Mouse (Mus musculus) heart, adult 8-10 months (tissue): ENCODE data around the gene Fam83f. TPM values are rescaled to one million over a fixed set of nuclear protein-coding genes. Genes with fewer than 3 reads are reported as not detected.

Experiments
- DNase-seq: peaks from one replicate; pipeline ENCODE4 v3.0.0; 2022; ENCODE audit warnings: low spot score
- total RNA-seq, 4 experiments: library from RNA; stranded (reverse); gene quantifications; 2 replicates each; pipeline ENCODE4 v1.2.4; 2022

Fam83f gene
- under 1 TPM in 1 of 4 experiments, not detected in 3; 0.09 TPM for total RNA-seq

- DNase-seq, result peak; percentile 28
Observed at GRCm38 (mm10) chr15:80671295-80672252, at the start of gene Fam83f. Gene Fam83f (plus strand): TSS chr15:80671847.

DNA sequence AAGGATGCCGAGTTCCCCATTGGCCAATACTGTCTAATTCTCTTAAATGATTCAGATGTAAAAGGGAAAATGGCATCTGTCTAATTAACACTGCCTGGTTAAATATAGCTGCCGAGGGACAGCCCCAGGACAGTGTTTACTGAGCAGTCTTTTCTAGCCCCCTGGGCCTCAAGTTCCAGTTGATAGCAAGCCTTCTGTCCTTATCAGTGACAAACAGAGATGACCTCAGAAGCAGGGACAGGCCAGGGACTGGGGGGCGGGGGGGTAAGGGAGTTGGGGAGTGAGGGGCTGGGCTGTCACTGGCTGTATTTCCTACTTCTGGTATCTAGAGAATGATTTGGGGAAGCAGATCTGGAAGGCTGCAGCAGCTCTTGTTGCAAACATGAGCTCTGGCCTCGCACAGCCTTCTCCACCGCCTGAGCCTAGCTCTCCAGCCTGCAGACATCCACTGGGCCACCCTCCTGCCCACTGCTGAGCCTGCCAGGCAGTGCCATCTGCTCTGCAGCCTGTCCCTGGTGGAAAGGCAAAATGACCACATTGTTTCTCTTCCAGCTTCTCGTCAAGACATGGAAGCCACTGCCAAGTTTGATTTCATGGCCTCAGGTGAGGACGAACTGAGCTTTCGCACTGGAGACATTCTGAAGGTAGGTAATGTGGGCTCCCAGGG lies 48.3 kb upstream of the Fam83f start:
- no peak for DNase-seq

DNA sequence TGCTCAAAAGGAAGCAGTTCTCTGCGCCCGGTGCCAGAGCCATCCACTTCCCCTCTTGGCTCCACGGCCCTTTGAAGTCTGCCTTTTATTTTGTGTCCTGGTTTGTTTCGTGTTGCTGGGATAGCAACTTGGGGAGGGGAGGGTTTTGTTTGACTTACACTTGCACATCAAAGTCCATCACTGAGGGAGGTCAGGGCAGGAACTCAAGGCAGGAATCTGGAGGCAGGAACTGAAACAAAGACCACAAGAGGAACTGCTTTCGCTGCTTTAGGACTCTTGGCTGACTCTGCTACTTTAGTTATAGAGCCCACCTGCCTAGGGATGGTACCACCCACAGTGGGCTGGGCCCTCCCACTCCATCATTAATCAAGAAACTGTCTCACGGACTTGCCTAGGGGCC lies 45.2 kb upstream of the Fam83f start:
- DNase-seq, result no peak

GRCm38 (mm10) chr15:80630147-80630546 lies 41.5 kb upstream of the Fam83f start:
- DNase-seq, result no peak

DNA sequence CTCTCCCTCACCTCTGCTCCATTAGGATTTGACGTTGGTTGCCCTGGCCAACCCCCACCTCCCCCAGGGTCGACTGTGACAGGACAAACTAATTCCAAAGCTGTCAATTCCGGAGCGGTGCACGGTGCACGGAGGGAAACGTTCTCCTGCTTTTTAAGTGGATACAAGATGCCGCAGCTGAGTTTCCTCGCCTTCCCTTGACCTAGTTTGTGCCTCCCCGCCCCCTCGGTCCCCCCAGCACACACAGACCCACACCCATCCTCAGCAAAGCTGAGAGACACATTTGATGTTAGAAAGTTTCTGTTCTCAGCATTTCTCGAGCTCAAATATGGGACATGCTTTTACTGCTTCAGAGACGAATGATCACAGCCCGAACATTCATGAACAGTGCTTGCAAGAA lies 40.9 kb upstream of the Fam83f start:
- no peak for DNase-seq

GRCm38 (mm10) chr15:80631311-80631710 lies 40.3 kb upstream of the Fam83f start:
- DNase-seq, result no peak

GRCm38 (mm10) chr15:80632280-80632893 lies 39.3 kb upstream of the Fam83f start:
- DNase-seq, result no peak

DNA sequence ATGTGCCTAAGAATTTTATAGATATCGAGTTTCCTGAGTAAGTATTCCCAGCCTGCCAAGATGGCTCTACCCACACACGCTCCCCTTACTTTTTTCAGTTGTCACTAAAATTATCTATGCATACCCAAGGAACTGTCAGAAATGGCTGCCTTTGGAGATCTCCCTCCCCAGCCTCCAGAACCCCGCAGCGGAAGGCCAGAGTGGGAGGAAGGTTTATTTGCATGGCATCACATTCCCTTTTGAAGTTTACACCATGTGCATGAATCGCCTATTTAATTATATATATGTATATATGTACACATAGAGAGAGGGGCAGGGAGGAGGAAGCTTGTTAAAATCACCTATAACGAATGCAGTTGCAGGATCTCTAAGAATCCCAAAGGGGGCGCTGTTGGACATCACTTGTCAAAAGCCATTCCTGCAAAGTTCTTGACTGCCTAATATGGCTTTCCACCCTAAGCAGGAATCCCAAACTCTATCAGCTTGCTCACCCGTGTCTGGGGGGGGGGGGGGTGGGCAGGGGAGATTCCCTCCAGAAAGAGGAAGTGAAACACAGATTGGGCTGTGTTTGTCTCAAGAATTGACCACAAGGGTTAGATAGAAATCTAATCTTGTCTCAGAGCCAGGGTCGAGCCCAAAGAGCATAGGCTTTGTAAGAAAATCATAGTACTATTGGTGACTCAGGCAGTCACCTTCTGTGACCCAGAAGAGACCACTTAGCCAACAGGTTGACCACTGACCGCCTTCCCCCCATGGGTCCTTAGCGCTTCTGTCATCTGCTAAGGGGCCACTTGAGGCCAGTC lies 37.1 kb upstream of the Fam83f start:
- no peak for DNase-seq

- no peak for DNase-seq
Observed at GRCm38 (mm10) chr15:80636757-80637372, 34.8 kb upstream of the Fam83f start.

GRCm38 (mm10) chr15:80639071-80639702 lies 32.5 kb upstream of the Fam83f start:
- no peak for DNase-seq

- no peak for DNase-seq
Observed at GRCm38 (mm10) chr15:80639874-80640273, 31.8 kb upstream of the Fam83f start.

DNA sequence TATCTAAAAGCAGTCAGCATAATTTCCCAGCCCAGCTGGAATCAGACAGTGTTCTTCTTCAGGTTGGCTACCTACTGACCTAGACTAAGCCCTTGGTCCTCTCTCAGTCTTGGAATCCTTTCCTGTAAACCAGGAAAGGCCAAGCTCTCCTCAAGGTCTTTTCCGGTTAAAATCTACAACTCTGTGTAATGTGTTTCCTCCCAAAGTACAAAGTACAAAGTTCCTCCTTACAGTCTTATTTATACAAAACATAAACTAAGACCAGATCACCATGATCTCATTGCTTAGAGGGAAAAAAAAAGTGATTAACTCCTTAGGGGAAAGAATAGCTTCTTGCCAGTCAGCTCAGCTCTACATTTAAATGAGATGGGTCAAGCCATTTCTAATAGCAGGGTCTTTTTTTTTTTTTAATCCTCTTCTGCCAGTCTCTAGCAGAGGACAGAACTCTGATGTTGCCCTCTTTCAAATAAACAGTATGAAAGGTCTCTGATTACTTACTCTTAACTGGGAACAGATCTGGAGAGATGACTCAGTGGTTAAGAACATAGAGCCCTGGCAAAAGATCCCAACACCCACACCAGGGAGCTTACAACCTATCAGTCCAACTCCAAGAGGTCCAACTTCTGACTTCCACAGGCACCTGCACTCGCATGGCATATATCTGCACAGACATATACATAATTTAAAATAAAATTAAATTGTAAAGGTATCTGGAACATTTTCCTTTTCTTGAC lies 29.8 kb upstream of the Fam83f start:
- no peak for DNase-seq

GRCm38 (mm10) chr15:80645006-80645797 lies 26.4 kb upstream of the Fam83f start:
- DNase-seq, result peak; percentile 11

- DNase-seq, result no peak
Observed at GRCm38 (mm10) chr15:80648977-80649606, 22.6 kb upstream of the Fam83f start.

DNA sequence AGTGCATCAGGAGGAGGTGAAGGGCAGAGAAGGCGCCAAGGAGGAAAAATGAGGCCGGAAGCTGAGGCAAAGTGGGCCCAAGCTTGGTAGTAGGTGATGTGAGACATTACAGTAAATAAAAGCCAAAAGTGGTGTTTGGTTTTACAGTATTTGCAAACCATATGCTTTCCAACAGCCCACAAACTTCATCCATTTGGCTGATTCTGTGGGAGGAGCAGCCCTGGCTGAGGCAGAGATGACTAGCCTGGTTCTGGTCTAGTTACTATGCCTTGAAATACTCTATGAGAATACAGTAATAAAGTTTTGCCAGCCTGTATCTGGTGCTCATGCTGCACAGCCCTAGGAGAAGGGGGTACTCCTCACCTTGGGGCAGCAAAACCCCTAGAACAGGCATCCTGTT lies 21.2 kb upstream of the Fam83f start:
- no peak for DNase-seq

GRCm38 (mm10) chr15:80653865-80654264 lies 17.8 kb upstream of the Fam83f start:
- no peak for DNase-seq

DNA sequence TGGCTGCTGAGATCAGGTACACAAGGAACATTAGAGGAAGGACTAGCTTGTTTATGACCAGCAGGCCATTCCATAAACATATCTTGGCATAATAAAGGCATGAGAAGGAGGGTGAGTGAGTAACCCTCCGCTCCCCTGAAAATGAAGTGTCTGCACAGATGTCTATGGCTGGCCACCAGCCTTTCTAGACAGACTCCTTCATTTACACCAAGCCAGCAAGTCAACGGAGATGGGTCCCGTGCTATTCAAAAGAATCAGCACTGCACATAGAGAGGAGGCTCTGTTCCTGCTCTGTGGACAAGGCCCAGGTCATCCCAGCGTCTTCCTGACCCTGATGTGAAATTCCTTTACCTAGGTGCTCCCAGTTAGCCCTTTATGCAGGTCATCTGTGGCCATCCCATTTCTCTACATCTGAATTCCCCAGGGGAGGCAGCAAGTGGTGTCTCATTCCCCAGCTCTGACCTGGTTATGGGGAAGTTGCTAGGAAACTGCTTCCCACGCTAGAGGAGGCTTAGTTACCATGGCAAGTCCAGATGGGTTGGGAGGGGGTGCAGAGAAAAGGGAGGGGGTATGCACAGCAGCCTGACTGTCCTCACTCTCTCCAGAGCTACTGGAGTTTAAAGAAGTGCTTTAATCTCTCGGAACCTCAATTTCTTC lies 12.7 kb upstream of the Fam83f start:
- DNase-seq, result no peak

GRCm38 (mm10) chr15:80660963-80661362 lies 10.7 kb upstream of the Fam83f start:
- DNase-seq, result no peak
